Mouse (Mus musculus) gastrocnemius, adult 18-20 months (tissue): ENCODE data around the gene Rassf3. TPM values are rescaled to one million over a fixed set of nuclear protein-coding genes. Genes with fewer than 3 reads are reported as not detected.
A peak's percentile ranks its signal among the peaks of the same experiment; 100 is the strongest.

Experiments used
- DNase-seq: peaks from one replicate; pipeline ENCODE4 v3.0.0; 2021; ENCODE audit warnings: low spot score
- long read RNA-seq, 2 experiments: library from polyadenylated mRNA; stranded (forward); transcript quantifications; one replicate each; pipeline ENCODE4 v2.0.0; 2021
- total RNA-seq, 2 experiments: library from RNA; stranded (reverse); gene quantifications; 2 replicates each; pipeline ENCODE4 v1.2.3; 2021

Rassf3 gene
- 10 to 100 TPM; 34.7 to 47.5 TPM for total RNA-seq
- long read RNA-seq, experiment 1, transcript Rassf3-201 (5 exons, 3,522 nt): major isoform, 41 of 64 reads
- long read RNA-seq, experiment 1, partial matches to known transcripts: 0 of 64 reads
- long read RNA-seq, experiment 1, other reads (novel, unspliced or antisense): 23 of 64 reads
- long read RNA-seq, experiment 2, transcript Rassf3-201 (5 exons, 3,522 nt): major isoform, 30 of 40 reads
- long read RNA-seq, experiment 2, partial matches to known transcripts: 5 of 40 reads
- long read RNA-seq, experiment 2, other reads (novel, unspliced or antisense): 5 of 40 reads

GRCm38 (mm10) chr10:121476190-121476967, at the start of gene Rassf3:
TSS of gene Rassf3 (minus strand) at chr10:121476347.
- DNase-seq: peak; percentile 91

DNA sequence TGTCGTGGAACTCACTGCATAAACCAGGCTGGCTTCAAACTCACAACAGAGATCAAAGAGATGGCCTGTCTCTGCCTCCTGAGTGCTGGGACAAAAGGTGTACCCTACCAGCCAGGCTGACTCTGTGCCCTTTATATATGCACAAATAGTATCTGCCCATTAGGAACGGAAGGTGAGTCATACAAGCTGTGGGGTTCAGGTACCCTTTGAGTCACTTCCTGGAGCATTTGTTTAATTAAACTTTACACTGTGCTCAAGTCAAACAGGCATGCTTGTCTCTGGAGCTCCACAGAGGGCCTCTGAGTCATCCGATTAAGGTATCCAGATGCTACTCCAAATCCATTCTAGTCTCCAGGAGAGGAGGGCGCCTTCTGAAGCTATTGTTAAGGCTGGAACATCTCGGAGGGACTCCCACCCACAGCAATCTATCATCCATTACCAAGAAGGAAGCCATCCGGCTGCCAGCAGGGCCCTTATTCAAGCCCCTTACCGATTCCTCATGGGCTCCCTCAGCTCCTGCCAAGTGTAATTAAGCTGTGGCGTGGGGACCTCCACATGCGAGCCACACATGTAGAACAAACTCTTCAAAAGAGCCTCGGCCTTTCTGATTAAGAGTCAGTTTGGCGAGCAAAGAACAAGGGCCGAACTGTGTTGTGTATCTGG, 44.9 kb upstream of the Rassf3 start:
- no peak for DNase-seq

GRCm38 (mm10) chr10:121519710-121520109, 43.6 kb upstream of the Rassf3 start:
- no peak for DNase-seq

- DNase-seq: peak; percentile 80
Observed at GRCm38 (mm10) chr10:121516008-121516600, 40.0 kb upstream of the Rassf3 start.

- DNase-seq: no peak
Observed at GRCm38 (mm10) chr10:121509751-121510643, 33.9 kb upstream of the Rassf3 start.

DNA sequence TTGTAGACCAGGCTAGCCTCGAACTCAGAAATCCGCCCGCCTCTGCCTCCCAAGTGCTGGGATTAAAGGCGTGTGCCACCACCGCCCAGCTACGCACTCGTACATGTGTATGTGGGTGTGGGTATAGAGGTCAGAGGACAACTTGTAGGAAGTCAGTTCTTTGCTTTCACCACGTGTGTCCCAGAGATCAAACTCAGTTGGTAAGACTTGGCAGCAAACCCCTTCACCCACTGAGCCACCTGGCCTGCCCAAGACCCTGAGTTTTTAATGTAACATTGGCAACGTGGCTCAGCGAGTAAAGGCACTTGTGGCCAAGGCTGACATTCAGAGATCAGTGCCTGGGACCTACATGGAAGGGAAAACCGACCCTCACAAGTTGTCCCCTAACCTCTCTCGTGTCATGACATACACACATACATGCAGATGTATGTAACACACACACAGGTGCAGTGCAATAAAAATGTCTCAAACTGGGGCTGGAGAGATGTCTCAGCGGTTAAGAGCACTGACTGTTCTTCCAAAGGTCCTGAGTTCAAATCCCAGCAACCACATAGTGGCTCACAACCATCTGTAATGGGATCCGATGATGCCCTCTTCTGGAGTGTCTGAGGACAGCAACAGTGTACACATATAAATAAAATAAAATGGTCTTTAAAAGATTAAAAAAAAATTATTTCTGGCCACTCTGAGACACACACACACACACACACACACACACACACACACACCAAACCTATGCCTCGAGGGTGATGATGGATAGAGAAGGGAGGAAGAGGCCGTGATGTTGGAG, 31.8 kb upstream of the Rassf3 start:
- no peak for DNase-seq

GRCm38 (mm10) chr10:121506731-121507583, 30.8 kb upstream of the Rassf3 start:
- peak; percentile 63 for DNase-seq

DNA sequence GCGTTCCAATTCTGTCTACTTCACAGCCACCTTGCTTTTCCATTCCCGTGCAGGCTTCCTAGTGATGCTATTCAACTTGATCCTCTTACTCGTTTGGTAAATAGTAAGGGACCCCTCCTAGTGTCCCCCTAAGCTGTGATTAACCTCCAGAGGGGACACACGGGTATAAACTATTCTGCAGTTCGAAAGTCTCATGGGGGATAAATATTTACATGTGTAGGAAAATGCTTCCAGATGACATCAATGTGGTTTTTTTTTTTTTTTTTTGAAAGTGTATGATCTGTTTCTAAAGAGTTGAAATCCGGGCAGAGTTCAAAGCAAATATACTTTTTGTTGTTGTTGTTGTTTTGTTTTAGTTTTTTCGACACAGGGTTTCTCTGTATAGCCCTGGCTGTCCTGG, 29.8 kb upstream of the Rassf3 start:
- DNase-seq: no peak

DNA sequence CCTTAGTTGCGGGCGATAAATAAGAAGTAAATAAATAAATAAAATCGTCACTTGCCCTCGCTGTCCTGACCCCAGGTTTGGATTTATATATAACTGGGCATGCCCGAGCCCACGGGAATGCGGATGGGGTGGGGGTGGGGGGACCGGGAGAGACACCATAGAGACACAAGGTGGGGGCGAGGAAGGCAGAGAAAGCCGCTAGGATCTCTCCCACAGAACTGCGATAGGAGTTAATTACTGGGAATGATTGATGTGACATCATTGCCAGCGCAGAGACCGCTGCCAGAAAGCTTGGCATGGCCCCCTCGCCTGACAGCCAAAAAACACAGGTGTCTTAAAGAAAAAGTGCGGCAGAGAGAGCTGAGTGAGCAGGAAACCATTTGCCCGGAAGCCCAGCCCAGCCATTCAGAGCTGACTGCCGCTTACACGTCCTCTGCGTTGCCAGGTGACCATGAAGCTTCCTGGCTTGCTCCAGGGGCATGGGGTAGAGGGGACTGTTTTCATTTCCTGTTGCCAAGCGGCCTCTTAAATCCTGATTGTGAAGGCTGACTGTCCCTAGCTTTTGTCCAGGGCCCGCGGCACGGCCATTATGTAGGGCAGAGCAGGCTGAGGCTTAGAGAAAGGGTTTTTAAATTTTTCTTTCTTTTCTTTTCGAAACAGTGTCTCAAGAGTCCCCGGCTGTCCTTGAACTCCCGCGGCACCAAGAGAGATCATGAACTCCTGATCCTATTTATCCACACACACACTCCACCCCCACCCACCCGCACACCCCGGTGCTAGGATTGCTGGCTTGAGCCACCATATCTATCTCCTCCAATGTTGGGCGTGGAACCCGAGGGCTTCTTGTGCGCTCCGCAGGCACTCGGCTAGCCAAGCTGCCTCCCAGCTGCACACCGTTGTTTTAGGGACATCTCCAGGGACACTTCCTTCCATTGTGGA, 29.1 kb upstream of the Rassf3 start:
- peak; percentile 59 for DNase-seq

GRCm38 (mm10) chr10:121501160-121501559, 25.0 kb upstream of the Rassf3 start:
- DNase-seq: no peak

GRCm38 (mm10) chr10:121500034-121500433, 23.9 kb upstream of the Rassf3 start:
- no peak for DNase-seq

DNA sequence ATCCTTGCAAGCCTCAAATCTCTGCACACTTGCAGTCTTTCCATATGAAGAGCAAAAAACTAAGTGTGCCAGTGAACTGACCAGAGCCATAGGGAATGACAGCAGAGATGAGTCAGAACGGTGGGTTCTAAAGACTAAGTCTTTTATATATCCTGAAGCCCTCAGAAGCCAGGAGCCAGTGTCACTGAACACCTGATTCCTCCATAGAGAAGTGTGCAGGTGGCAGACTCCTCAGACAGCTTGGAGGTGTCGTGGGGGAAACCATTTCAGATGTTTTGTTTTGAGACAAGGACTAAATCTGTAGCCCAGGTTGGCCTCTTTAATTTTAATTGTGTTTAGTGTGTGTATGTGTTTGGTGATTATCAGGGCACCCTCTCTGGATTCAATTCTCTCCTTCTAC, 22.9 kb upstream of the Rassf3 start:
- DNase-seq: no peak

GRCm38 (mm10) chr10:121498481-121498904, 22.3 kb upstream of the Rassf3 start:
- DNase-seq: no peak

DNA sequence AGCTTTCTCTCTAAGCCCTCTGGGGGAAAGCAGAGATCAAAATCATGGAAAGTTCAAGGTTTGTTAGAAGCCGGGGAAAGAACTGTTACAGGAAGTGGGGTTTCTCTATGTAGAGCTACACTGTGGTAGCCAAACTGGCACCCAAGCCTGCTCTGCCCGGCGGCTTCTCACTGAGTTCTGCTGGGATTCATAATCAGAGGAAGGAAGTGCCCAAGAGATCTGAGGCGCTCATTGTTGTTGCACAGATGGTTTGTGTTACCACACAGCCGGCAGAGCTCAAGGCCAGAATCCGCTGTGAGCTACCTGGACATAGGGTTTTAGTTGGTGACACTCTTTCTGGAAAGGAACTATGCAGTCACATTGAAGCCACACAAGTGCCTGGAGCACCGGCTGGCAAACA, 21.8 kb upstream of the Rassf3 start:
- DNase-seq: no peak

GRCm38 (mm10) chr10:121496616-121497015, 20.5 kb upstream of the Rassf3 start:
- no peak for DNase-seq

DNA sequence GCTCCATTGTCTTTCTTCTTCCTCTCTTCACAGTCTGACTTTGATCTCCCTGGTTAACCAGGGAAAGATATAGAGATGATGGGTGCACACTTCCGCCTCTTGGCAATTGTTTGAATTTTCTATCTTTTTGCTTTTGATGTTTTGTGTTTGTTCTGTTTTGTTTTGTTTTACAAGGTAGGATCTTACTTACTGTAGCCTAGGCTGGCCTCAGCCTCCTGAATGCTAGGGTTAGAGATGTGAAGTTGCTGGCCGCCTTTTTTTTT, 17.9 kb upstream of the Rassf3 start:
- no peak for DNase-seq

- no peak for DNase-seq
Observed at GRCm38 (mm10) chr10:121493374-121494162, 17.4 kb upstream of the Rassf3 start.
